Mouse (Mus musculus) frontal cortex, postnatal 25 days (tissue): ENCODE results near the gene Ift43.

Experiments
- DNase-seq, 2 experiments: peaks; one replicate each; pipeline ENCODE4 v3.0.0; 2022; ENCODE audit warnings: low spot score in 2 of 2

Ift43 gene

GRCm38 (mm10) chr12:86174369-86174768, 92.0 kb downstream of the Ift43 start:
- no peak for DNase-seq

DNA sequence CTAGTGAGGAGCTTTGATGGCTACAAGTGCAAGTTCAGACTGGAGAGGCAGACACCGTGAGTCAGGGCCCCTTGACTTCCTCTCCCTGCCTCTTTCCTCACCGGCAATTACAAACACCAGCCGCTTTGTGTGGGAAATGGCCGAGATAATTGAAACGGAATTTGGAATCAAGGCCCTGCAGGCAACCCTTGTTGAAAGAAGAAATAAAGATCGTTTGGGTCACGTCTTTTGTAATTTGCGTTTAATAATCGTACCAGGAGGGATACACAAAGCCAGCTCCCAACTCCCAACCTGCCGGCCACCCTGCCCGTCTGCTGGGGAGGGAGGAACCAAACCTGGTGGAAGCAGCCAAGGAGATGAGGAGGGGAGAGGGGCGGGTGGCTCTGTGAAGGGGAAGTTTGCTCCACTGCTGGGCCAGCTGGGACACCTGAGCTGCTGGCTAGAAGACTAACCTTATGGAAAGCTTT, 93.2 kb downstream of the Ift43 start:
- DNase-seq = no peak

- no peak for DNase-seq
Observed at GRCm38 (mm10) chr12:86176675-86177339, 94.5 kb downstream of the Ift43 start.

DNA sequence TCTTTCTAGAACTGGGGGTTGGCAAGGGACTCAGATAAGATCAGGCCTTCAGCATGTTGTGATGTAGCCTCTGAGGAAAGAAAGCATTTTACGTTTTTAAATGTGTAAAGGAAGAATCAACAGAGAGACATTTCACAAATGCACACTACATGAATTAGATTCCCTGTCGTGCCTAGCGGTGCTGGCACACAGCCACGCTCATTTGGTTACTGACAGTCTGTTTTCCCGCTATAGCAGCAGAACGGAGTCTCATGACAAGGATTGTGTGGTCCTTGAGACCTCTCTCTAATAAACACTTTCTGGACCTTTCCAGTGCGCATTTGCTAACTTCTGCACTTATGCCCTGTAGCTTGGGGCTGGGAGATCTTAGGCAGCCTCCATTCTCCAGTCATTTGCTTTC, 96.9 kb downstream of the Ift43 start:
- no peak for DNase-seq

DNA sequence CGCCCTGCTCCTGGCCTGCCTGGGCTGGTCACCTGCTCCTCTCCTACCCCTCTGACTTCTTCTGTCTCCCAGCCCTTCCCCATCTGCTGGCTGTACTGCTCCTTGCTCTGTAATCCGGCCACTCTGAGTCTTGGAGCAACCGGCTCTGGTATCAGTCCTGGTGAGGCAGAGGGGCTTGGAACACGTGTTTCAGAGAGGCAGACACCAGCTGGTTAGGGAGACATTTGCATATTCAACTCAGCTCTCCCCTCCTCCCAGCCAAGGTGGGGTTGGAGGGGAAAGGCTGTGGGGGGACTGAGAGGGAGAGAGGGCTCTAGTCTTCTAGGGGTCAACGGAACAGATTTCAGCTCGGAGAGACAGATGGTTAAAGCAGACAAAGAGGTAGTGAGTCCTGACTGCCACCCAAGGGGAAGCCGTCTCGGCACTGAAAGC, 99.0 kb downstream of the Ift43 start:
- no peak for DNase-seq

GRCm38 (mm10) chr12:86181879-86182278, 99.5 kb downstream of the Ift43 start:
- DNase-seq = no peak

DNA sequence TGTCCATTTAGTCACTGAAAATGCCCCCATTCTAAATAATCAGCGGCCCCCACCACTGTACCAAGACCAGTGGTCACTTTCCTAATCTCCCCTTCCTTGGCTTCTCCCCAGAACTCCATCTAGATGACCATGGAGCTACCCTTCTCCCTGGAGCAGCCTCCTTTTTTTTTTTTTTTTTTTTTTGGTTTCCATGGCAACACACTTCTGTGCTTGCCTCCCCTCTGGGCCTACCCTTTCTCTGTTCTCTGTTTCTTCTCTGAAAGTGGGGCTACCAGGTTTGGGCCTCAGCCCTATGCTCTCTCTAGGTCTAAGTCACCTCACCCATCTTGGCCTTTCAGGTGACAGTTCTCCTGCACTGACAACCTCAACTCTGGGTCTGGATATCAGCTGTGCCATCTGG, 100.1 kb downstream of the Ift43 start:
- DNase-seq = no peak

DNA sequence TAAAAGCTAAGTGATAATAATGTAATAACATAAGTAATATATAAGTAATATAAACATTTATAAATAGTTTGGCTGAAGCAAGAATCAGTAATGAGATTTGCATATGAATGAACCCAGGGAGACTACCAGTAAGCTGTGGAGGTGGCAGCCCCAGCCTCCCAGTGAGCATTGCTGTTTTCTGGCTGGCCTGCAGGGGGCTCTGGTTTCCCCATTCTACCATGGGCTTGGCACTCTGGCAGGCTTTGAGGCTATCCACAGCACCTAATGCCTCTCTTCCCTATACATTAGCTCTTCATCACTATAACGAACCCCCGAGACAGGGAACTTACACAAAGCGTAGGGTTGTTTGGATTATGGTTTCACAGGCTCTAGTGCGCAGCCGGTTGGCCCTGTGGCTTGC, 105.8 kb downstream of the Ift43 start:
- no peak for DNase-seq

DNA sequence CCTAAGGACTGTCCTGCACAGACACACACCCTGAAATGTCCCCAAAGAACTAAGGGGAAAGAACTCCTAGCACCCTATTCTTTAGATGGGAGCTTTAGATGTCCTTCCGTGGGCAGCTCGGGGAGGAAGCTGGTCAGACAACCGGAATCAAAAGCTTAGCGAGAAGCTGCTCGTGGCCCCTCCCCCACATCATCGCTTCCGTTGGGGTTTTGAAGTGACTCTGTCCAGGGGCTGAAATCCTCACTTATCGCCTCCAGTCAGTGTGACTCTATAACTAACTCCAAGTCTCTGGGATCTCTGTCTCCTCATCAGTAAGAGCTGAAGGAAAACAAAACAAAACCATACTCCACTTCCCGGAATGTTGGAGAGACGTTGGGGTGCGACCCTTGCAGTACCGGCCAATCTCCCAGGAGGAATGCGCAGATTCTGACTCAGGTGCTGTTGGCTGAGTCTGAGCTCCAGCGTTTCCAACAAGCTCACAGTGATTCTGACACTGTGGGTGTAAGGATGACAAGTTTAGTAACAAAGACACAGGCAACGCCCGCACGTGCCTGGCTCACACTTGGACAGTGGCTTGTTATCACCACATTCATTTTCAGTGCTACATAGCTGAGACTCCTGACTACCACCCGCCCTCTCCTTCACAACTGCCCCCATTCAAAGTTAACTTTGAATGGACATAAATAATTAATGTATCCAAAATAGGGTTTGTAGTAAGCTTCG, 107.4 kb downstream of the Ift43 start:
- DNase-seq = no peak

DNA sequence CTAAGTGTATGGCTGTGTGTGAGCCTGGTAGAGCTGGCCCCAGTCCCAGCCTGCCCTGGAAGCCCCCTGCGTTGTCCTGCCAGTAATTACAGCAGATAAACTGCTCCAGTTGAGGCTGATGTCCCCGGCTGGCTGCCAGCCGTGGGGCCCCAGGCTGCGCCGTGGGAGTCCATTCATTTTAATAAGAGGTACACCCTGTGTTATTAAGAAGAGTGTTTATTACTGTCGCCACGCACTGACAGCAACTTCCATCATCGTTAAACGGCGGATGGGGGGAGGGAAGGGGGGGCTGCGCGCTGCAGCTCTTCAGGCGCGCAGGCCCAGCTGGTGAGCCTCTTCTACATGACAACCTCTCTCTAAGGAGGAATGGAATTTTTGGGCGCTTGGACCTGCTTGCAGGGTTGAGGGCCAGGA, 109.7 kb downstream of the Ift43 start:
- DNase-seq = no peak

DNA sequence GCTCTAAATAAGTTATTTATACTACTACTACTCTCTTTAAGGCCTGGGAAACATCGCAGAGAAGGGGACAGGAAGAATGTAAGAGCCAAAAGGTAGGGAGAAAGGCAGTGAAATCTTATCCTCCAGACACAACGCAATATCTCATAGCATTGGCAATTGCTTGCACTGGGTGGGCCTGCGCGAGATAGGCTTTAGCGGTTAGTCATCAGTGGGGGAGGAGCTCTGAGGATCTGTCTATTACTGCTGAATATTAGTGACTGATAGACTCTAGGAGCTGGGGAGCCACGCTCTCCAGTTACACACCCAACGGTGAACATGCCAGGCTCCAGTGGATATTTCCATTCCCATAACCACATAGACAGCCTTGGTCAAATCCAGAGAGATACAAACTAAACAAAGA, 114.6 kb downstream of the Ift43 start:
- DNase-seq = no peak

DNA sequence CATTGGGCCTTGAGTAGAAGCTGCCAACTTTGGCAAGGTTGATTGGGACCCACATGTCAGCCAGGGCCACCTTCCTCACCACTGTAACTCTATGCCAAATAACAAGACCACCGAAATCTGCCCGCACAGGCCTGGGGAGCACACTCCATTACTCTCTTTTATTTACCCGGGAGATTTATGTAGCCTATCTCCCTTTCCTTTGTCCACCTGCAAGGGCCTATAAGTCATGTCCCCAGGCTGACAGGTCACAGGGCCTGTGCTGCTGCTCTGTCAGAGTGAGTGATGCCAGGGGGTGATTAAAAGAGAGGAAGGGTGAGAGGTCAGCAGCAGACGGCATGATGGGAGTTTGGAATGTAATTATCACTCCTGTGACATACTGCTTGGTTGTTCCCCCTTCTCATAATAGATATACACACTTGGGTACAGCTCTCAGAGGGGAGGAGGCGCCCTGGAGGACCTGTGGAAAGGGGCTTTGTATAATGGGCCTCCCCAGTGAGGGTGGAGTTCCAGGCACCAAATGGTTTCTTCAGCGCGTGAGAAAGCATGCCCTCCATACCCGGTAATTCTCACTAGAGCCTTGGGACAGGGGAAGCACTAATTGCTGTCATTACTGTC, 121.2 kb downstream of the Ift43 start:
- no peak for DNase-seq

GRCm38 (mm10) chr12:86211099-86211520, 128.8 kb downstream of the Ift43 start:
- DNase-seq = no peak
